Mouse (Mus musculus) MEL (cell line): ENCODE results near the gene Zbtb1. TPM values are rescaled to one million over a fixed set of nuclear protein-coding genes. Genes with fewer than 3 reads are reported as not detected.

Experiments used
- DNase-seq: peaks from one replicate; pipeline ENCODE4 v3.0.0; 2011; ENCODE audit warnings: low read depth, low spot score
- H3K27ac ChIP-seq: 2 replicates; pipeline ENCODE4 v1.5.1; 2012; ENCODE audit warnings: low read depth, mild to moderate bottlenecking, control low read depth, low read length, moderate library complexity; ENCODE audit not compliant: control insufficient read depth
- H3K27me3 ChIP-seq, 2 experiments: fragments of 150-350 bp in 1 of 2; sonication (generic) in 1 of 2; 2 replicates each; pipeline ENCODE4 v1.6.1; 2012; ENCODE audit warnings: low read length in 2 of 2, mild to moderate bottlenecking in 2 of 2, improper control_type of control experiment in 1 of 2, moderate library complexity in 1 of 2; ENCODE audit not compliant: insufficient read depth in 2 of 2, control insufficient read depth in 1 of 2
- H3K36me3 ChIP-seq, 2 experiments: 2 replicates each; pipeline ENCODE4 v1.6.1; 2012 to 2014; ENCODE audit warnings: low read length in 2 of 2, improper control_type of control experiment in 1 of 2, inconsistent platforms in 1 of 2, mild to moderate bottlenecking in 1 of 2; ENCODE audit not compliant: insufficient read depth in 2 of 2, control insufficient read depth in 1 of 2
- H3K4me1 ChIP-seq, 2 experiments: fragments of 150-350 bp in 1 of 2; sonication (generic) in 1 of 2; 2 replicates each; pipeline ENCODE4 v1.6.1; 2012; ENCODE audit warnings: low read length in 2 of 2, improper control_type of control experiment in 1 of 2, mild to moderate bottlenecking in 1 of 2; ENCODE audit not compliant: insufficient read depth in 2 of 2, control insufficient read depth in 1 of 2
- H3K4me3 ChIP-seq, 2 experiments: fragments of 150-350 bp in 1 of 2; sonication (generic) in 1 of 2; 2 replicates each; pipeline ENCODE4 v1.5.1; 2012; ENCODE audit warnings: low read depth in 2 of 2, low read length in 2 of 2, mild to moderate bottlenecking in 2 of 2, moderate library complexity in 2 of 2, control low read depth in 1 of 2, improper control_type of control experiment in 1 of 2; ENCODE audit not compliant: control insufficient read depth in 1 of 2, insufficient read depth in 1 of 2
- H3K79me2 ChIP-seq: 2 replicates; pipeline ENCODE4 v1.6.1; 2012; ENCODE audit warnings: mild to moderate bottlenecking, low read length, moderate library complexity; ENCODE audit not compliant: control insufficient read depth, poor library complexity, insufficient read depth
- H3K9ac ChIP-seq: 2 replicates; pipeline ENCODE4 v1.6.1; 2012; ENCODE audit warnings: low read depth, mild to moderate bottlenecking, control low read depth, low read length, moderate library complexity; ENCODE audit not compliant: control insufficient read depth, poor library complexity, severe bottlenecking
- H3K9me3 ChIP-seq: fragments of 150-350 bp; sonication (generic); replicated peaks from 2 replicates; pipeline ENCODE4 v1.6.1; 2012; ENCODE audit warnings: mild to moderate bottlenecking, low read length, improper control_type of control experiment, moderate library complexity; ENCODE audit not compliant: insufficient read depth
- BHLHE40 ChIP-seq: IDR thresholded peaks from 2 replicates; pipeline ENCODE4 v1.6.1; 2012; ENCODE audit warnings: low read depth, mild to moderate bottlenecking, inconsistent platforms, low read length, improper control_type of control experiment, borderline replicate concordance
- CHD1 ChIP-seq: IDR thresholded peaks from 2 replicates; pipeline ENCODE4 v1.6.1; 2012; ENCODE audit warnings: low read depth, mild to moderate bottlenecking, inconsistent platforms, low read length, improper control_type of control experiment
- CTCF ChIP-seq, 3 experiments: IDR thresholded peaks in 2 of 3; conservative IDR thresholded peaks in 1 of 3; 2 replicates each; pipeline ENCODE4 v1.5.1; 2011 to 2012; ENCODE audit warnings: low read length in 3 of 3, low read depth in 2 of 3, mild to moderate bottlenecking in 2 of 3, improper control_type of control experiment in 1 of 3, inconsistent platforms in 1 of 3, mixed read lengths in 1 of 3, moderate library complexity in 1 of 3; ENCODE audit not compliant: control insufficient read depth in 1 of 3, insufficient read depth in 1 of 3, poor library complexity in 1 of 3, severe bottlenecking in 1 of 3
- E2F4 ChIP-seq: IDR thresholded peaks from 2 replicates; pipeline ENCODE4 v1.6.1; 2011; ENCODE audit warnings: low read depth, low read length, improper control_type of control experiment, borderline replicate concordance
- ELF1 ChIP-seq: IDR thresholded peaks from 2 replicates; pipeline ENCODE4 v1.6.1; 2014; ENCODE audit warnings: low read depth, mild to moderate bottlenecking, inconsistent platforms, low read length, improper control_type of control experiment, moderate library complexity
- EP300 ChIP-seq, 2 experiments: IDR thresholded peaks; 2 replicates each; pipeline ENCODE4 v1.6.1; 2011; ENCODE audit warnings: improper control_type of control experiment in 2 of 2, low read length in 2 of 2, low read depth in 1 of 2, mild to moderate bottlenecking in 1 of 2
- JUND ChIP-seq: IDR thresholded peaks from 2 replicates; pipeline ENCODE4 v1.6.1; 2011; ENCODE audit warnings: low read depth, mild to moderate bottlenecking, improper control_type of control experiment, low read length
- KAT2A ChIP-seq: conservative IDR thresholded peaks from 2 replicates; pipeline ENCODE4 v1.6.1; 2012; ENCODE audit warnings: low read depth, low read length, improper control_type of control experiment, inconsistent platforms
- MAZ ChIP-seq: IDR thresholded peaks from 2 replicates; pipeline ENCODE4 v1.6.1; 2012; ENCODE audit warnings: low read depth, mild to moderate bottlenecking, inconsistent platforms, low read length, improper control_type of control experiment
- MEF2A ChIP-seq: IDR thresholded peaks from 2 replicates; pipeline ENCODE4 v1.6.1; 2014; ENCODE audit warnings: low read depth, mild to moderate bottlenecking, inconsistent platforms, low read length, improper control_type of control experiment; ENCODE audit not compliant: poor library complexity, insufficient replicate concordance, severe bottlenecking; ENCODE audit errors: extremely low read depth
- MXI1 ChIP-seq: IDR thresholded peaks from 2 replicates; pipeline ENCODE4 v1.6.1; 2011; ENCODE audit warnings: mild to moderate bottlenecking, low read depth, low read length, improper control_type of control experiment
- MYB ChIP-seq: IDR thresholded peaks from 2 replicates; pipeline ENCODE4 v1.6.1; 2011; ENCODE audit warnings: mild to moderate bottlenecking, low read depth, low read length, improper control_type of control experiment
- MYC ChIP-seq: IDR thresholded peaks from 2 replicates; pipeline ENCODE4 v1.6.1; 2011; ENCODE audit warnings: low read depth, mild to moderate bottlenecking, low read length, improper control_type of control experiment, moderate library complexity
- NRF1 ChIP-seq: IDR thresholded peaks from 2 replicates; pipeline ENCODE4 v1.6.1; 2014; ENCODE audit warnings: low read depth, mild to moderate bottlenecking, inconsistent platforms, low read length, improper control_type of control experiment, moderate library complexity; ENCODE audit not compliant: poor library complexity, insufficient read depth, severe bottlenecking
- POLR2AphosphoS2 ChIP-seq: IDR thresholded peaks from 2 replicates; pipeline ENCODE4 v1.6.1; 2011; ENCODE audit warnings: low read length, improper control_type of control experiment
- RCOR1 ChIP-seq: IDR thresholded peaks from 2 replicates; pipeline ENCODE4 v1.6.1; 2012; ENCODE audit warnings: low read depth, mild to moderate bottlenecking, inconsistent platforms, low read length, improper control_type of control experiment
- SIN3A ChIP-seq: IDR thresholded peaks from 2 replicates; pipeline ENCODE4 v1.6.1; 2012; ENCODE audit warnings: low read length, improper control_type of control experiment, inconsistent platforms
- TCF12 ChIP-seq: IDR thresholded peaks from 2 replicates; pipeline ENCODE4 v1.6.1; 2014; ENCODE audit warnings: low read depth, mild to moderate bottlenecking, inconsistent platforms, low read length, improper control_type of control experiment, moderate library complexity
- USF1 ChIP-seq: IDR thresholded peaks from 2 replicates; pipeline ENCODE4 v1.6.1; 2014; ENCODE audit warnings: low read depth, mild to moderate bottlenecking, inconsistent platforms, low read length, improper control_type of control experiment, moderate library complexity
- ZKSCAN1 ChIP-seq: IDR thresholded peaks from 2 replicates; pipeline ENCODE4 v1.6.1; 2012; ENCODE audit warnings: low read depth, mild to moderate bottlenecking, inconsistent platforms, low read length, improper control_type of control experiment, moderate library complexity
- ZMIZ1 ChIP-seq: IDR thresholded peaks from 2 replicates; pipeline ENCODE4 v1.6.1; 2012; ENCODE audit warnings: low read depth, mild to moderate bottlenecking, inconsistent platforms, low read length, improper control_type of control experiment, moderate library complexity
- ZNF384 ChIP-seq: IDR thresholded peaks from 2 replicates; pipeline ENCODE4 v1.6.1; 2012; ENCODE audit warnings: low read depth, mild to moderate bottlenecking, inconsistent platforms, low read length, improper control_type of control experiment
- polyA plus RNA-seq, 2 experiments: library from polyadenylated mRNA; stranded (reverse) in 1 of 2; unstranded in 1 of 2; fragments of >175 nt in 1 of 2; fragments of >200 nt in 1 of 2; gene quantifications; 2 replicates each; pipeline versions ENCODE4 v1.2.1 to v1.2.4; 2012; ENCODE audit warnings: low replicate concordance in 2 of 2, low read depth in 1 of 2; ENCODE audit not compliant: insufficient read length in 2 of 2, insufficient read depth in 1 of 2, missing spikeins in 1 of 2
- total RNA-seq: library from RNA; depleted of rRNA; stranded (reverse); fragments of 300-350 nt; gene quantifications from 2 replicates; pipeline ENCODE4 v1.2.3, GENCODE M21; 2012

Zbtb1 gene
- total and polyA plus RNA-seq, 3 experiments = 5.1 to 7.0 TPM; not detected in 1

DNA sequence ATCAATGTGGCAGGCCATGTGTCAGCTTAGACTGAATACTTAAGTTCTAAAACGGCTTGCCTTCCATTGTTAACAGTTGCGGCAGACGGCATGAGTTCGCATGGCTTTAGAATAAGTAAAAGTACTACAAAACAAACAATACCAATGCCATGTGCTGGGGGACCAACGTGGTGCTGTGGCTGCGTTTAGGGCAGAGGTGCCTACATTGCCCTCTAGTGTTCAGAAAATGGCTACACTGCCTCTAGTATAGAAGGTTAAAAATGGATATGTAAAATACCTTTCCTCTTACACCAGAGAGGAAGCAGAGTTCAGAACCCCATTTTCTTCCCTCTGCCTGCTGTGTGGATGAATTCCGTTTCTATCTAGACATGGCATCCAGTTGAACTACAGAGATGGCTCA lies 6.6 kb downstream of the Zbtb1 start (continued):
- TF ChIP-seq MEF2A (no peak), MYB (no peak), KAT2A (no peak), MAZ (no peak), EP300 (IDR thresholded peaks at IDR 0.05; ENCODE audit: low read depth in 1 of 2, low read length in 2 of 2) (0 out of 4 replicates have a peak, but pooled peaks of 1 of the 2 experiments have one; percentile 18), CHD1 (no peak), MYC (peak; percentile 98), POLR2AphosphoS2 (no peak), ZKSCAN1 (no peak)
- TF ChIP-seq, all 39 proteins: peak for 11

DNA sequence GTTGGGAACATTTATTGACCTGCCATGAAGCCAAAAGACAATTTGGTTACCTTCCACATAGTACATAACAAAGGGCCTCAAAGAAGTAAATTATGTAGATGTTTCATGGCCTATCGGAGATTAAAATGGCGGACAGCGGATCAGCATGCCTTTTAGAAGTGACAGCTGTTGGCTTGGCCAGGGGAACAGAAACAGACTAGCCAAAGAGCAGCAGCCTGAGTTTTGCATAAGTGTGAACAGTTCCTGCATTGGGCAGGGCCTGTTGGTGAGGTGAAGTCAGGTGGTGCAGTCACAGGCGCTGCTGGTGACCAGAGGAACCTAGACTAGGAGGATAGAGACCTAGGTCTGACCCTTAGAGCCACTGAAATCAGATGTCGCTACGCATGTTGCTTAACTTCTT lies 7.0 kb downstream of the Zbtb1 start:
- H3K4me3 ChIP-seq = no peak overlapping the region
- no peak overlapping the region for H3K27ac ChIP-seq
- H3K79me2 ChIP-seq = peaks cover 82% of the 10 kb centered on the region
- no peaks in the 10 kb centered on the region for H3K27me3 ChIP-seq
- no peak overlapping the region for H3K9ac ChIP-seq
- H3K4me1 ChIP-seq = peaks cover 17 to 43% of the 10 kb centered on the region in 2 experiments
- DNase-seq = no peak
- peaks cover 6 to 52% of the 10 kb centered on the region in 2 experiments for H3K36me3 ChIP-seq
- TF ChIP-seq RCOR1 = no peak
- TF ChIP-seq SIN3A = no peak
- TF ChIP-seq ZKSCAN1 = no peak
- no peak for TF ChIP-seq E2F4
- TF ChIP-seq USF1 = no peak
- no peak for TF ChIP-seq NRF1
- no peak for TF ChIP-seq BHLHE40
- TF ChIP-seq MXI1 = no peak
- no peak for TF ChIP-seq JUND
- TF ChIP-seq MEF2A = no peak
- no peak for TF ChIP-seq ZMIZ1
- TF ChIP-seq CTCF (IDR thresholded peaks at IDR 0.05 in 2 of 3, conservative IDR thresholded peaks at IDR 0.05 in 1 of 3; ENCODE audit: control insufficient read depth in 1 of 3, insufficient read depth in 1 of 3, low read depth in 2 of 3, low read length in 3 of 3, poor library complexity in 1 of 3, severe bottlenecking in 1 of 3) = no peak
- no peak for TF ChIP-seq ELF1
- TF ChIP-seq ZNF384 = no peak
- TF ChIP-seq TCF12 = no peak
- TF ChIP-seq MAZ = no peak
- TF ChIP-seq CHD1 = no peak
- TF ChIP-seq, all 39 proteins: peak for 0
- H3K9me3 ChIP-seq = no peaks in the 10 kb centered on the region
